Mouse (Mus musculus): ENCODE data around the gene Pcdh9. TPM values are rescaled to one million over a fixed set of nuclear protein-coding genes. Genes with fewer than 3 reads are reported as not detected.

The Pcdh9 gene
- total RNA-seq, 2 experiments from 2014 or later, result 184 to 204 TPM

- DNase-seq (ENCODE audit: low spot score in 2 of 2), result no peak
- intact Hi-C loops (cut with DNase I), result loop anchor here (10.0 kb wide), 1 partner anchor 151 kb away; no protein-coding TSS in a partner anchor
Observed at GRCm38 (mm10) chr14:93463360-93463892, 427.1 kb downstream of the Pcdh9 start.

- intact Hi-C loops (cut with DNase I), result no loop called here
- no peak for DNase-seq (ENCODE audit: low spot score in 2 of 2)
Observed at GRCm38 (mm10) chr14:93450930-93451665, 439.4 kb downstream of the Pcdh9 start.

- no peak for DNase-seq (ENCODE audit: low spot score in 2 of 2)
- intact Hi-C loops (cut with DNase I), result no loop called here
Observed at GRCm38 (mm10) chr14:93441852-93442251, 448.6 kb downstream of the Pcdh9 start.

- DNase-seq (ENCODE audit: low spot score in 2 of 2), result no peak
- intact Hi-C loops (cut with DNase I), result no loop called here
Observed at GRCm38 (mm10) chr14:93437226-93437625, 453.3 kb downstream of the Pcdh9 start.

GRCm38 (mm10) chr14:93416752-93417151 lies 473.7 kb downstream of the Pcdh9 start:
- intact Hi-C loops (cut with DNase I), result no loop called here
- peak; percentile 9 to 25 for DNase-seq (ENCODE audit: low spot score in 2 of 2)

- intact Hi-C loops (cut with DNase I), result no loop called here
- no peak for DNase-seq (ENCODE audit: low spot score in 2 of 2)
Observed at GRCm38 (mm10) chr14:93415496-93415895, 475.0 kb downstream of the Pcdh9 start.

- intact Hi-C loops (cut with DNase I), result no loop called here
- no peak for DNase-seq (ENCODE audit: low spot score in 2 of 2)
Observed at GRCm38 (mm10) chr14:93409314-93409713, 481.2 kb downstream of the Pcdh9 start.

- intact Hi-C loops (cut with DNase I), result no loop called here
- peak in 1 of 2 experiments; percentile 63 for DNase-seq (ENCODE audit: low spot score in 2 of 2)
Observed at GRCm38 (mm10) chr14:93407747-93408146, 482.7 kb downstream of the Pcdh9 start.

GRCm38 (mm10) chr14:93385090-93385489 lies 505.4 kb downstream of the Pcdh9 start:
- no peak for DNase-seq (ENCODE audit: low spot score in 2 of 2)
- intact Hi-C loops (cut with DNase I), result no loop called here

GRCm38 (mm10) chr14:93381163-93381562 lies 509.3 kb downstream of the Pcdh9 start:
- intact Hi-C loops (cut with DNase I), result loop anchor here (5.0 kb wide), 1 partner anchor 506 kb away; no protein-coding TSS in a partner anchor
- DNase-seq (ENCODE audit: low spot score in 2 of 2), result peak; percentile 16 to 43

- DNase-seq (ENCODE audit: low spot score in 2 of 2), result peak in 1 of 2 experiments; percentile 11
- intact Hi-C loops (cut with DNase I), result loop anchor here (5.0 kb wide), 1 partner anchor 507 kb away; no protein-coding TSS in a partner anchor
Observed at GRCm38 (mm10) chr14:93380757-93381156, 509.7 kb downstream of the Pcdh9 start.

GRCm38 (mm10) chr14:93376159-93376558 lies 514.3 kb downstream of the Pcdh9 start:
- intact Hi-C loops (cut with DNase I), result no loop called here
- no peak for DNase-seq (ENCODE audit: low spot score in 2 of 2)

GRCm38 (mm10) chr14:93374181-93374580 lies 516.3 kb downstream of the Pcdh9 start:
- DNase-seq (ENCODE audit: low spot score in 2 of 2), result peak in 1 of 2 experiments; percentile 28
- intact Hi-C loops (cut with DNase I), result no loop called here

GRCm38 (mm10) chr14:93354150-93354549 lies 536.3 kb downstream of the Pcdh9 start:
- intact Hi-C loops (cut with DNase I), result no loop called here
- no peak for DNase-seq (ENCODE audit: low spot score in 2 of 2)

- DNase-seq (ENCODE audit: low spot score in 2 of 2), result peak; percentile 23 to 79
- intact Hi-C loops (cut with DNase I), result no loop called here
Observed at GRCm38 (mm10) chr14:93350906-93351305, 539.6 kb downstream of the Pcdh9 start.

GRCm38 (mm10) chr14:93349166-93349565 lies 541.3 kb downstream of the Pcdh9 start:
- intact Hi-C loops (cut with DNase I), result no loop called here
- DNase-seq (ENCODE audit: low spot score in 2 of 2), result no peak

- intact Hi-C loops (cut with DNase I), result no loop called here
Observed at GRCm38 (mm10) chr14:93347031-93347430, 543.4 kb downstream of the Pcdh9 start.

GRCm38 (mm10) chr14:93342781-93343180 lies 547.7 kb downstream of the Pcdh9 start:
- intact Hi-C loops (cut with DNase I), result no loop called here
- DNase-seq (ENCODE audit: low spot score in 2 of 2), result no peak

More at GRCm38 (mm10) chr14:93347031-93347430, 543.4 kb downstream of the Pcdh9 start:
- DNase-seq (ENCODE audit: low spot score in 2 of 2), result no peak

- no peak for DNase-seq (ENCODE audit: low spot score in 2 of 2)
- intact Hi-C loops (cut with DNase I), result no loop called here
Observed at GRCm38 (mm10) chr14:93341390-93341789, 549.1 kb downstream of the Pcdh9 start.

- intact Hi-C loops (cut with DNase I), result no loop called here
- DNase-seq (ENCODE audit: low spot score in 2 of 2), result no peak
Observed at GRCm38 (mm10) chr14:93329247-93329646, 561.2 kb downstream of the Pcdh9 start.

- DNase-seq (ENCODE audit: low spot score in 2 of 2), result peak in 1 of 2 experiments; percentile 25
- intact Hi-C loops (cut with DNase I), result loop anchor here (5.0 kb wide), 1 partner anchor 565 kb away; no protein-coding TSS in a partner anchor
Observed at GRCm38 (mm10) chr14:93317393-93317792, 573.1 kb downstream of the Pcdh9 start.

Data from left cerebral cortex, postnatal 25 days (tissue).